Mouse (Mus musculus): ENCODE data around the gene Zranb3.
"Not testable (repeated sequence)": the region's sequence is repeated elsewhere in the genome, so short reads cannot be mapped to it uniquely, and the experiment has no call there.

The Zranb3 gene

DNA sequence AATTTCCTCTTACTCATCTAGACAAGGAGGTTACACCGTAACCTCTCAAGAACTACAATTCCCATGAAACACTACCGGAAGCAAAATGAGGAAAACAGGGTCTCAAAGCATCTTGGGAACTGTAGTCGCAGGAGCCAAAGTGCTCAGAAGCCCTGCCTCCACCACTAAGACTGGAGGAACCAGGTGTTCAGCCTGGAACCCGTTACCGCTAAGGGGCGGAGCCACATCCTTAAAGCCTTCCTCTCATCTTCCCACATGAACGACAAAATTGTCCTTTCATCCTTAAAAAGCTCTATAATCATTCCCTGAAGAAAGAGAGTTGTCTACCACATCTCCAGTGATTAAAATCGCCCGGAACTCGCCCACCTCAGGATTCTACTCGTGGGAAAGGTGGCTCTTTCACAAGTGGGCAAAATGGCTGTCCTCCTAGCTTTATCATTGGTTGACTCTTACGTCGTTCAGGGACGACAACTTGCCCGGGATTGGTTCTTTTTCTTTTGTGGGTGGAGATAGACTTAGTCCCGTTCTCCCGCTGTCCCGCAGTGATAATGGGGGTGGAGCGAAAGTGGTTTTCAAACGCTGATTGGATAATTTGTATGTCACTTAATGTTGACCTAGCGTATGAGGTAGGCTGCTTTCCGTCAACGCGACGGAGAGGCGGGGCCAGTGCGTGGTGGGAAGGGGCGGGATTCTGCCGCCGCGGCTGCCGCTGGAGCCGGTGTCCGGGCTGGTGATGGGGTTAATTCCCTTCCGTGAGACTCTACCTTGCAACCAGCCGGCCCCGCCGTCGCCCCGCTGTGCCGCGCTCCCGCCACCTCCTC is at the start of gene Zranb3, which contains the start of gene R3hdm1:
Zranb3 (minus strand) TSS at position 407 of the 821 bp plus-strand sequence.
R3hdm1 (plus strand) TSS at position 661 of the 821 bp plus-strand sequence.
- peak; percentile 100 for DNase-seq (ENCODE audit: low read depth, low spot score)

DNA sequence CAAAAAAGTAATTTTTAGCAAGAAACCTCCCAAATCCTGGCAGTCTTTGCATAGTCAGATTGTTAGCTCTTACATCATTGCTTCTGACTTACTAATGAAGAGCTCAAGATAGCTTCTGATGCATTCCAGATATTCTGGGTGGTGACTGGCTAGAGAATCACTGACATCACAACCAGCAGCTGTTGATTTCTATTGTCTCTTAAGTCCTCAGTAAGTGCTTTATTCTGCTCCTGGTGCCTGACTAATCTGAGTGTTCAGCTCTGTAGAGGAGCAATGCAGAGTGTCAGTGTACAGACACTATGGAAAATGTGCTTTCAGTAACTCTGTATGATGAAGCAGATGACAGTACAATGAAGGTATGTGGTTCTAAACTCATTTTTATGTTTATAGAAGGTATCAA is 38.9 kb upstream of the Zranb3 start:
- no peak for DNase-seq (ENCODE audit: low read depth, low spot score)

DNA sequence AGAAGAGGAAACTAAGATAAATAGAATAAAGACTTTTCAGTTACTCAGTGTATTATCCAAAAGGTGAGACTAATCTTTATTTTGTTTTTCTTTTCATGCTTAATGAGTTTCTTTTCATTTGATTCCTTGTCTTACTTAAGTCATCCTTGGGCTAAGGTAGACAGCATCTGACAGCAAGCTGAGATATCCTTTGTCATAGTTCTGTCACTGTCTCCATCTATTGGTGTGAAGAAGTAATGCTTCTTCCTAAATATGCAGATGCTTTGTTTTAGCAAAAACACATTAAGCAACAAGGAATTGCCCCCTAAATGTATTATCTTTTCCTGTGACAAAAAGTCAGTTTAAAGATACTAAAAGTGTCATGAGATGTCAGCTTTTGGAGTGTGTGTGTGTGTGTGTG is 38.2 kb upstream of the Zranb3 start:
- DNase-seq (ENCODE audit: low read depth, low spot score): peak; percentile 64

DNA sequence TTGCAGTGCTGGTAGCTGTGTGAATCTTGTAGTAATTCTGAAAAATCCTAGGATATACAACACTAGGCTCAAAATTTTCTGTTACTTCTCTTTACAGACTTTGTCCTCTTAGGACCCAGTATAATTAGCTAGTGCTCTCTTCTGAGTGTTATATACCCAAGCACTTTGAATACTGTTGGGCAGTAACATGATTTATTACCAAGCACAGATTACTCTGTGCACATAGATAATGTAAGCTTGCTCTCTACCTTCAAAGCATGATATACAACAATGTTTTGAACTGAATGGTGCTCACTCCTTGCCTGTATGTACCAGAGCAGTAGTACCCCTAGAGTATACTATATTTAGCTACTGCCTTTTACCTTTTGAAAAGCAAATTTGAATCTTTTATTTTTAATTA is 33.4 kb upstream of the Zranb3 start:
- not testable (repeated sequence) for DNase-seq (ENCODE audit: low read depth, low spot score)

DNA sequence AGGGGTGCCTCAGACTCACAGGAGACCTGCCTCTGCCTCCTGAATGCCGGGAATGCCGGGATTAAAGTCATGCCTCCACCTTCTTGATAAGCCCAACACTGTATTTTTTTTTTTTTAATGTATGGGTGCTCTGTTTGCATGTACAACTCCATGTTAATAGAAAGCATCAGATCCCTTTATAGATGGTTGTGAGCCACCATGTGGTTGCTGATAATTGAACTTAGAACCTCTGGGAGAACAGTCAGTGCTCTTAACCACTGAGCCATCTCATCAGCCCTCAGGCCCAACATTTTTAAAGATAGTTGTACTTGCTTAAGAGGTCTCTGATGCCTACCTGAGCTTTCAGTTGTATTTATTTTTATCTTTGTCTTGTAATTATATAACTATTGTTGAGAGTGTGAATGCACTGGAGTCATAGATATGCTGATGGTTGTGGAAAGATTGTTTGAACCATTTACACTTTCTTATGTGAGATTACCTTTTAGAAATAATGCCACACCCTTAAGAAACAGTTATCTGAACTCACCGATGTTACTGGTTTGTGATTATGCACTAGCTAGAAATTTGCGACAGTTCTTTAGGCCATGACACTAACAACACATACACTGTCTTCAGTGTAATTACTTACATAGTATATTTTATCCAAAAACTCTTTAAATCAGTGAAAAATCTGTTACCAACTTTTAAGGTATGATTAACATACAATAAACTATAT is 18.2 kb upstream of the Zranb3 start:
- DNase-seq (ENCODE audit: low read depth, low spot score): no peak

DNA sequence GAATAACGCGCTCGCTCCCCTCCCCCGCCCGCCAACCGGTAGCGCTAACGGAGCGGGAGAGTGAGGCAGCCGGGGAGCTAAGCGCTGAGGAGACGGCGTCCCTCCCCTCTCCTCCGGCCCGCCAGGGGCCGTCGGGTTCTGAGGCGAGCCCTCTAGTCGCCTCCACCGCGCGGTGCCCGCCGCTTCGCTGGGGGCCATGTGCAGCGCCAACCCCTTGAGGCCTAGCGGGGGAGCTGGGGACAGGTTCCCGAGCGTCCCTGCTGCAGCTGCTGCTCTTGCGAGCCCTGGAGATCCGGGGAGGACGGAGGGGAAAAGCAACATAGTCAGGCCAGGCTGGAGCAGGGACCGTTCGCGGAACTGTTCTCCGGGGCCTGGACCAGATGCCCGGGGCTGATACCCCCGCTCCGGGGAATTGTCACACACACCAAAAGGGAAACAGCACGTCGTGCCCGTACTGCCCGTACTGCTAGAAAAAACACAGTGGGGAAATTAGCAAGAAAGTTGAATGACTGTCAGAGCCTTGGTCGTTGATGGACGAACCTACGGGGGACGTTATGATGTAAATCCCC is 757 bp upstream of the Zranb3 start:
- DNase-seq (ENCODE audit: low read depth, low spot score): peak; percentile 44

DNA sequence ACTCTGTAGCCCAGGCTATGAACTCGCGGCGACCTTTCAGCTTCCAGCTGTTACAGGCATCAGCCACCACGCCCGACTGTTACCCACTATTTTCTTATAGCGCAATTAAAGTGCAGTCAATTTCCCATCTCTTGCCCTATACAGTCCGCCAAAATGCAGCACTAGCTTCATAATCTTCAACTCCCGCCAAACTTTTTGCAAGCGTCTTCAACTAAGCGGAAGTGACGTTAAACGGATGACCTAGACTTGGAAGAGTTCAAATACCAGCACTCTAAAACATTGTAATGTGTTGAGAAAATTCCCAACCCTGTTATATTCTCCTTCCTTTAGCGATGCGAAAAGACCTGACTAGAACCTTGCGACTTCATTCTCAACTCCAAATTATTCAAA is 601 bp downstream of the Zranb3 start:
- DNase-seq (ENCODE audit: low read depth, low spot score): peak; percentile 91

DNA sequence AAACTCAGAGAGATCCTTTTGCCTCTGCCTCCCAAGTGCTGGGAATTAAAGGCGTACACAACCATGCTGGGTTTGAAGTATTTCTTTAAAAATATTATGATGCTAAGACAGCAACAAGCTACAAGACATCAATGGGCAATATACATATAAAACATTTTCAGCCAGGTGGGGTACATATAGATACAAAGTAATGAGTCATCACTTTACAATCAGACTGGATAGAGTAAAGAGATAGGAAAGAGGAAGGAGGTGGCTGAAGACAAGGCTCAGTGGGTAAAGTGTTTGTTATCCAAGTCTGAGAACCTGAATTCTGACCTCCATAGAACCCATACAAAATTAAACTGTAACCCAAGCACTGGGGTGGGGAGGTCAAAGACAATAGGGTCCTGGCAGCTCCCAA is 4.5 kb downstream of the Zranb3 start:
- no peak for DNase-seq (ENCODE audit: low read depth, low spot score)

DNA sequence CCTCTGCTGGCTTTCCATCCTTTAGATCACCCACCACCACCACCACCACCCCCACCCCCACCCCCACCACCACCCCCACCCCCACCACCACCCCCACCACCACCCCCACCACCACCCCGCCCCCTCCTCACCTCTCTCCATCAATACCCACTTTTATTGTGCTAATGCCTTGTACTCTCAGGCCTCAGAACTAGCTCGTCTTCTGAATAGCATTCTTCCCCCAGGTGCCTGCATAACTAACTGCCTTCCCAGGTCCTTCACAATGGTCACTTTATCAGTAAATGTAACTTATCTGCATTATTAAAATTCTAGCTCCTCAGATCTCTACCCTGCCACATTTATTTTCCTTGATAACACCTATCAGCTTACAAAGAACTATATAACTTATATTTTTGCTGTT is 8.2 kb downstream of the Zranb3 start:
- no peak for DNase-seq (ENCODE audit: low read depth, low spot score)

DNA sequence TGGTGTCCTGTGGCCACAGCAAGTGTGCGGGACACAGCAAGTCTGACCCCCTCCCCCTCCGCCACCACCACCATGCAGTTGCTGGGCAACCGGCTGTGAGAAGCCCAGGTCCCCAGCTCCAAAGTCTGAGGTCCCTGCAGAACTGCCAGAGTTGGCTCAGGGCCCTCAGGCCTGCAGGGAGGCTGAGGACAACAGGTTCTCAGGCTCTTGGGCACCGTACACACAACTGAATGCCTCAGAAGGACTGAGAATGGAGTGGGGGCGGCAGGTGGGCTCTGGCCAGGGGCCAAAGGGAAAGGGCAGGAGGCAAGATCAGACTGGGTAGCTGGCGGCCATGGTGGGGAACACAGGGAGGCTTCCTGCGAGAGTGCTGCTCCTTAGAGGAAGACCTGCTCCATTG is 20.0 kb downstream of the Zranb3 start:
- DNase-seq (ENCODE audit: low read depth, low spot score): no peak

DNA sequence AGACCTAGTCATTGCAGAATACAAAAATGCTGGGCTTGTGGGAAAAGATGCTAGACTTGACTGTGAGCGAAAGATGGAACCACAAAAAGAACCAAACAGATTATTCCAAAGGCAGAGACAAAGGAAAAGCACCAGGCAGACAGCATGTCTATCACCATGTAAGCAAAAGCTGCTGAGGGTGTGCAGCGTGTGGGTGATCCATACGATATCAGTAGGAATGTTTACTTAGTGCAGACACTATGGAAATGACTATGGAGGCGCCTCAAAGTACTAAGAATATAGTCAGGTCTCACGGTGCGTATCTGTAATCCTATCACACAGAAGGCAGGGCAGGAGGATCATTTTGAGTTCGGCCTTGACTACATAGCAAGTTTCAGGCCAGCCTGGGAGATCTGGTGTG is 21.0 kb downstream of the Zranb3 start:
- DNase-seq (ENCODE audit: low read depth, low spot score): no peak

DNA sequence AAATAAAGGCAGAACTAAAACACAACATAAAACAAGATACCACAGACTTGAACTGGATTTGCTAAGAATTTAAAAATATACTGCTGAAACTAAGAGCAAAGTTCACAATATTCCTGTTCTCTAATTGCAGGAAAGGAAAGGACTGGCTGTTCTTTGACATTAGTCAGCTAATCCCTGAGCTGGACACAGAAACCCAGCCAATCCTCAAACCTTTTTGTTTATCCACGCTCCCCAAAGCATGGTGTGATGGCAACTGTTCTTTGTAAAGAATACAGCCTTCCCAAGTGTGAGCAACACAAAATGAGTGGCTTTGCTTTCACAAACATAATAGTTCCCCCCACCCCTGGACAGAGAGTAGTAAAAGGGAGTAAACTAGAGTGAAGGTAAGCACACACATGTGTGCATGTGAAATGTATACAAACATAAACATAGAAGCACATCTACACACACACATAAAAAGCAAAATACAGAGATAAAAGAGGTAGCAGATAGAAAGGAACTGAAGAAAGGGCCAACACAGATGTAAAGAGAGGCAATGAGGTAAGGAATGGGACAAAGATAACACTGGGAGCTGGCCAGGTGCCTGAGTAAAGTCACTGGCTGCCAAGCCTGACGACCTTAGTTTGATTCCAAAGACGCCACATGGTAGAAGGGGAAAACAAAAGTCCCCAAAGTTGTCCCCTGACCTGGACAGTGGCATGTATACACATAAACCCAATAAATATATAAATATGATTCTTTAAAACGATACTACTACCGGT is 21.7 kb downstream of the Zranb3 start:
- no peak for DNase-seq (ENCODE audit: low read depth, low spot score)

DNA sequence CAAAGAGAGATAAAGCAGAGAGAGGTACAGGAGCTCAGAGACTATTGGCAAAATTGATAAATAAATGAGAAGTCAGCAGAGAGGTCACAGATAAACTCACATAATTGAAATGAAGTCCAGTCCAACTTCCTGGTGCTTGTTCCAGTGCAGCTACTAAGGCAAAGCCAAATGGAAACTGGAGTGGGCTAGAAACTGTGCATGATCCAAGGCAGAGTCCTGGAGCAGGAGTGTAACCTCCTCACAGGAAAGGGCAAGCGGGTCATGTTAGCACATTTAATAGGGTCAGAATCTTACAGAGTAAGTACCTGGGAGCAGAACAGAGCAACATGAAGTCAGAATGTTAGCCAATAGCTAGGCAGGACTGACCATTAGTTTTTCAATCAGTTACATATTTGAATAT is 24.2 kb downstream of the Zranb3 start:
- no peak for DNase-seq (ENCODE audit: low read depth, low spot score)

DNA sequence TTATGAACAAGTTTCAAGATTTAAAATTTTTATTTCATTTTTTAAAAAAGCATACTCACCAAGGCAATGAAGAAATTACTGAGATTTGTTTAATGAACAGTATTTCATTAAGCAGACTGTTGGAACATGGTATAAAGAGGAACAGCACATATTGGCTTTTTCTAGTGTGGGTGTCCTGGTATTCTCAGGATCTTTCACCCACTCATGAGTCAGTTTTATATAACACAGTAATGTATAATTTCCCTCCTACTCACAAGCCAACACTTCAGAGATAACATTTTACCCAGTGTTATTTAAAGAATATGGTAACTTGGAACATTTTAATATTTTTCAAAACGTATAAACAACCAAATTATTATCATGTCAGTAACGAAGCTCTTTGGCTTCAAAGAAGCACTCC is 25.1 kb downstream of the Zranb3 start:
- no peak for DNase-seq (ENCODE audit: low read depth, low spot score)

DNA sequence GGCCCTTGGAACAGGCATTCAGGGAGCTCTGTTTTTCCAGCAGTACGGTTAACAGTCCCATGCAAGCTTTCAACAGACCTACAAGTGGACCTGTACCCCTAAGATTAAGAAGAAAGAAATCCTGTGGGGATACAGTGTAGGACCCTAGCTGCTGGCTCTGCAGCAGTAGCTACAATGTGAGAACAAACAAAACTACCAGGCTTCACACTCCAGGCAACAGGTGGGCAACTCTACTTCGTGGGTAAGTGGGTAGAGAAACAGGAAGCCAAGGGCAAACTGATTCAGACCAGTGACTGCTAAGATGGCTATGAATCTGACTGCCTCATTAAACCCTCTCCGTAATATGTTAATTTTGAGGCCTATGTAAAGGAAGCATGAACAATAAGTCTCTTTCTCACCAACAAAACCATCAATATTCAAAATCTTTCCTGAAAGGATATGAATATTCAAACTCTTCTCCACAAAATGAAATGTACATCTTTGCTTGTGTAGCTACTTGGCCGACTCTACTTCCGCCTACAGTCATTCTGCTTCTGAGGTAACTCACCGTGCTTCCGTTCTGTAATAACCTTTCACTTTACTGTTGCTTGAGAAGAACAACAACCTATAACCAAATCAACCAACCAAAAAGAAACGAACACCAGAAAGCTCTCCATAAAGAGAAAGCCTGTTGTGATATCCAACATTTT is 25.9 kb downstream of the Zranb3 start:
- no peak for DNase-seq (ENCODE audit: low read depth, low spot score)

DNA sequence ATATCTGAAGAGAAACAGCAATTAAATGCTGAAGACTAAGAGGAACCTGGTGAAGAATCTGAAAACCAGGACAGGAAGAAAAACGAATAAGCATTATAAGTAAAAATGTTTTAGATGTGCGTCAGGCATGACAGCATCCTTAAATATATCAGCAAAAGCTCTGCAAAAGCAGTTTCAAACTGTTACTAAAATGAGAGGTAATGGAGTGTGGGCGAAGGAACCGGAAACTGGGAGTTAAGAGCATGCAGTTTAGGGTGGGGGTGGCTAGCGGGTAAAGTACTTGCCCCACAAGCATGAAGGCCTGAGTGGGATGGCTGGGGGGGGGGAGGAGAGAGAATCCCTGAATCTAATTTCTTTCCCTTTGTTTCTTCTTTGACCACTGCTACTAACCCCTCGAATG is 29.8 kb downstream of the Zranb3 start:
- DNase-seq (ENCODE audit: low read depth, low spot score): no peak

DNA sequence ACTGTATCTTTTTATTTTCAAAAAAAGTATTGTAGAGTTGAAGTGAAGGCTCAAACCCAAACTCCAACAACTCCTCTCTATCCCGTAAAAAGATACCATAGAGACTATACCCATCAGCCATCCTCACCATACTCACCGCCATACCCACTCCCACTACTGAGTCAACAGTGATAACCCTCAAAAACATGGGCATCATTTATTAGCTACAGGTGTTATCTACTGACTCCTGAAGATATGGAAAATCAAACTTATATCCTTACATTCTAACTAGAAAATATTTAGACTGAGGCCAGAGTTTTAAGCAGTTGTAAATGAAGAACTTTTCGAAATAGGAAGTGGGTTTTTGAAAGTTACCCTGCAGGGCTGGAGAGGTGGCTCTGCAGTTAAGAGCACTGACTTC is 32.8 kb downstream of the Zranb3 start:
- DNase-seq (ENCODE audit: low read depth, low spot score): no peak

DNA sequence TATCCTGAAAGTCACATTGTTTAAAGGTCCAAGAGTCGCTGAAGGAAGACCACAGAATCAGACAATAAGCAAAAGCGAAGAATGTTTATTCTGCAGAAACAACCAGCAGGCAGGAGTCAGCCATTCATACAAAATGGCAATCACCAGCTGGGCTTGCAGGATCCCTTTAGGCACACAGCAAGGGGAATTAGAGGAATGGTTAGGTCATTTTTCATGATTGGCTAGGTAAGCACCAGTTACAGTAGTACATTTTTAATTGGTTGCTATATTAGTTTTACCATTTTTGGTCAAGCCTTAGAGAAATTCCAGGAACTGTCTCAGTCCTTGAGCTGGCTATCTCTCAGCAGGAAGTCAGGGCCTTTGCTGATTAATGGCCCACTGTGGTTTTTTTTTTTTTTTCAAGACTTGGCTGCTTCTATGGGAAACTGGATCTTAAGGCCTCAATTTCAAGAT is 33.9 kb downstream of the Zranb3 start:
- DNase-seq (ENCODE audit: low read depth, low spot score): peak; percentile 85

DNA sequence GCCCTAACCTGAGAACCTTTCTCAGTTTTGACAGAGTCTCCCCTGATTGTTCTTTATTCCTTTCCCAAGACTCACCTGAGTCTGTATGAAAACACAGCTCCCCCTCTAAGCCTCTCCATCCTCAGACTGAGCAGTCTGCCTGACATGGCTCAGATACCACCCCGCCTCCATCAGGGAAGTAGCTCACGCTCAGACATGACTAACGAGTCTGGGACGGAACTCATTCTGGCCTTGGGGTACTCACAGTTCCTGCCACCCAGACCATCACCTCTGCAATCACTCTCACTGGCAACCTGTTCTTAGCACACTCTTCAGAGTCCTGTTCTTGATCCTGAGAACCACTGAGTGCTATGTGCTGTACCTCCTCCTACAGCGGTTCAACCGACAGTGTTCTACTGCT is 38.1 kb downstream of the Zranb3 start:
- no peak for DNase-seq (ENCODE audit: low read depth, low spot score)

DNA sequence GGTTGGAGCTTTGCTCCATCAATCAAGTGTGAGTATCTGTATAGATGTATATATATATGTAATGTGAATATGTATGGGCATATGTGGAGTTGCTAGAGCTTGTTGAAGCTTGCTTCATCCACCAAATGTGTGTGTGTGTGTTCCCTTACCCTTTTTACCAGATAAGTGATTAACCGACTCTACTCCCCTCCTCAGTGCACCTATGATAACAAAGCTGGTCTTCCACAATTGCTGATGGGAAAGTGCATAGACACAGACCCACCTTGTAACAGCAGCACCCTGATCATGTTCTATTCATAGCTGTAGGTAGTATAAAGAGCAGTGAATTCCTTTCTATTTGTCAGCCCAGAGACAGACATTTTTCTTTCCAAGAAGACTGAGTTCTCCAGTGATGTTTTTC is 40.7 kb downstream of the Zranb3 start:
- DNase-seq (ENCODE audit: low read depth, low spot score): no peak

DNA sequence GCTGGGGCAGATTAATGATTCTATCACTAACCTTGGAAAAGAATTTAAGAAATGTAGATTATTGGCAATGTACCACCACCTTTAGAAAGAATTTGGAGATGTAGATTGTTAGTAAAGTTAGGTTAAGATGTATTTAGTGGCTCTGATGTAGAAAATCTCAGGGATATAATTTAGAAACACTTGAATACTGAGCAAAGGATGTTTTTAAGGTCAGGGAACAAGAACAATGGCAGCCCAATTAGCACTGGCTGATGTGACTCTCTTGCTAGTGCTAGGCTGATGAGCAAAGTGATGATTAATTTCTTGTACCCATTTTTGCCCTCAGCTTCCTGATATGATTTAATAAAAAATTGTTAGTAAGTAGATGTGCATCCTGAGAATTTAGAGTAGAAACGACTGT is 41.4 kb downstream of the Zranb3 start:
- DNase-seq (ENCODE audit: low read depth, low spot score): no peak
